Mouse (Mus musculus): ENCODE data around the gene Adam12.

- TF ChIP-seq CTCF (IDR thresholded peaks at IDR 0.05) (no peak), EP300 (IDR thresholded peaks at IDR 0.05; ENCODE audit: insufficient read depth, low read depth, low read length) (no peak), POLR2A (IDR thresholded peaks at IDR 0.05; ENCODE audit: insufficient read depth, low read depth, low read length) (no peak)
Observed at GRCm38 (mm10) chr7:134229899-134230298, 2.0 kb downstream of the Adam12 start.

All from heart, adult 2 months (tissue).